Mouse (Mus musculus) lung, postnatal 0 days (tissue): ENCODE data around the gene Rplp0.

Experiments
- CTCF ChIP-seq: IDR thresholded peaks from 2 replicates; pipeline ENCODE4 v1.5.1; 2016; ENCODE audit warnings: antibody characterized with exemption, mild to moderate bottlenecking
- EP300 ChIP-seq: IDR thresholded peaks from 2 replicates; pipeline ENCODE4 v1.6.1; 2016; ENCODE audit warnings: antibody characterized with exemption, mild to moderate bottlenecking, control low read depth

- TF ChIP-seq CTCF = no peak
- no peak for TF ChIP-seq EP300
Observed at GRCm38 (mm10) chr5:115586780-115587179, 27.5 kb downstream of the Rplp0 start.
